Mouse (Mus musculus) small intestine, adult 10 weeks (tissue): ENCODE results near the gene Rpl35a. TPM values are rescaled to one million over a fixed set of nuclear protein-coding genes. Genes with fewer than 3 reads are reported as not detected.

Source experiments
- polyA plus RNA-seq: library from polyadenylated mRNA; stranded (reverse); fragments of 350-450 nt; fragmentation: Illumina TruSeq; extraction: RNeasy Lipid Tissue Mini Kit (QIAGEN cat#74804); gene quantifications from one replicate; pipeline ENCODE4 v1.2.3, GENCODE M21; 2014; ENCODE audit warnings: low replicate concordance

Gene Rpl35a
- polyA plus RNA-seq = 539 TPM

GRCm38 (mm10) chr16:33056095-33056785 lies at the start of gene Rpl35a, which contains the start of gene Iqcg:
Rpl35a (plus strand) TSS chr16:33056453.
Iqcg (minus strand) TSS chr16:33056218.

GRCm38 (mm10) chr16:33062024-33062681 lies 5.9 kb downstream of the Rpl35a start, which contains the start of gene Lmln:
Lmln (plus strand) TSS chr16:33062521.

Other genes starting within 250 kb of the Rpl35a start
- gene Smbd1, start 246.0 kb upstream of the Rpl35a start, polyA plus RNA-seq = not detected
- gene Fyttd1, start 179.0 kb upstream of the Rpl35a start, polyA plus RNA-seq = 86.4 TPM
- gene Rubcn, start 178.7 kb upstream of the Rpl35a start, polyA plus RNA-seq = 10.1 TPM
- 19.9 TPM for gene Lrch3, start 142.4 kb upstream of the Rpl35a start, polyA plus RNA-seq
- gene Iqcg, start 235 bp upstream of the Rpl35a start, polyA plus RNA-seq = 1.5 TPM
- gene Lmln, start 6.1 kb downstream of the Rpl35a start, polyA plus RNA-seq = 1.5 TPM
- gene Osbpl11, start 128.6 kb downstream of the Rpl35a start, polyA plus RNA-seq = 11.1 TPM
- gene Snx4, start 195.0 kb downstream of the Rpl35a start, polyA plus RNA-seq = 114 TPM